Comparison of ENCODE assay signal across 9 mouse cellular contexts in the genomic region with DNA sequence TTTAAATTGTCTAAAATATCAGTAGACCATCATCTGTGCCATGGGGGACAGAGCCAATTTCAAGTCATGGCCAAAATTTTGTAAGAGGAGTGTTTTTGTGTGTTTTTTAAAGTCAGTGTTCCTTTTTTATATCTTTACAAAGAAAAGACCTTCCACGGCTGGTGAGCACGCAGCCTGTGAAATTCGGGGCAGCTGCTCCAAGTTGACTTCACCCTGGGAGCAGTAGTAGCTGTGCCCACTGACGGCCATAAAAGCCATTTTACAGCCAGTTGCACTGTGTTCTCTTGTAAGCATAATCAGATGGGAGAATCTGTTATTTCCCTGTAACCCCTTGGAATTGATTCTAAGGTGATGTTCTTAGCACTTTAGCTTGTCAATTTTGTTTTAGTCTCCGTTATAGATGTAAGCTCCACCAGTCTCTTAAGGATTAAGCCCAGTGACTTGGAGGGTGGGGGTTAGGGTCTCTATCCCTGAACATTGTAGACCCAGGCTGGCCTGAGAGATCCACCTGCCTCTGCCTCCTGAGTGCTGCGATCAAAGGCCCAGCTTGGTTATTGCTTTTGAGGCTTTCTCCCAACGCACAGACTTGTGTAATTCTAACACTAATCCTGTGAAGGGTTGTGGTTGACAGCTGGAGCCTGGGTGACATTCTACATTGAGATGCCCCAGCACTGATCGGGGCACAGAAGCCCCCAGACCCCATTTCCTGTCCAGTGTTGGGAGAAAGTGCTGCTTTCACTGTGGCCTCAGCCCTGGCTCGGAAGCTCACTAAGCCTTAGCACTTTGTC. TPM values are rescaled to one million over a fixed set of nuclear protein-coding genes. Genes with fewer than 3 reads are reported as not detected.
DNase-seq lines count a peak whose midpoint lies in the region; ATAC-seq and TF ChIP-seq lines count a peak whose summit lies in the region.
"Had no signal": no experiment of that assay in that cellular context is flagged by ENCODE, and none has a peak within 500 bp of the region (broad histone marks: within the 10 kb centered on the region; RNA-seq: fewer than 3 reads in every experiment).

No protein-coding gene starts in this region.

- WGBS in lung, postnatal 0 days, result 51% methylated on average over 9 of the region's 9 CpGs
- 81% methylated on average over 9 of the region's 9 CpGs for WGBS in heart, embryonic 10.5 days
- 81% methylated on average over 9 of the region's 9 CpGs for WGBS in limb, embryonic 11.5 days
- WGBS in stomach, embryonic 14.5 days, result 77% methylated on average over 9 of the region's 9 CpGs

- H3K9ac ChIP-seq in lung, postnatal 0 days (replicated peaks; ENCODE audit: low read depth), result peak overlapping the region; percentile 100
- H3K9ac ChIP-seq in limb, embryonic 11.5 days (ENCODE audit: low read length), result no peak overlapping the region
- H3K9ac ChIP-seq in stomach, embryonic 14.5 days (replicated peaks; ENCODE audit: low read depth, low read length), result no peak overlapping the region; the same call in 1 of the 2 replicates

- DNase-seq in lung, postnatal 0 days (ENCODE audit: low spot score), result no peak
- no peak for DNase-seq in lung, postnatal 4 days
- no peak for DNase-seq in heart, embryonic 10.5 days (ENCODE audit: low spot score)
- DNase-seq in limb, embryonic 11.5 days (ENCODE audit: low spot score), result no peak
- DNase-seq in testis, postnatal 10 days (ENCODE audit: low spot score), result no peak
- no peak for DNase-seq in layer of hippocampus, postnatal 25 days (ENCODE audit: extremely low spot score in 1 of 2, low spot score in 1 of 2)
- no peak for DNase-seq in spleen, postnatal 4 days (ENCODE audit: low spot score in 2 of 2)

- TF ChIP-seq CTCF in lung, postnatal 0 days (IDR thresholded peaks at IDR 0.05), result no peak

- peaks cover 29% of the 10 kb centered on the region for H3K36me3 ChIP-seq in lung, postnatal 0 days (ENCODE audit: insufficient read depth, low read length)
- H3K36me3 ChIP-seq in heart, embryonic 10.5 days, result peaks cover 28% of the 10 kb centered on the region
- peaks cover 8% of the 10 kb centered on the region for H3K36me3 ChIP-seq in limb, embryonic 11.5 days (ENCODE audit: control insufficient read depth, insufficient read depth, low read length)
- H3K36me3 ChIP-seq in stomach, embryonic 14.5 days (ENCODE audit: control insufficient read depth, insufficient read depth, low read length), result peaks cover 23% of the 10 kb centered on the region

- H3K27me3 ChIP-seq in lung, postnatal 0 days (replicated peaks; ENCODE audit: insufficient read depth, low read length), result no peaks in the 10 kb centered on the region
- H3K27me3 ChIP-seq in heart, embryonic 10.5 days (ENCODE audit: insufficient read depth, poor library complexity, severe bottlenecking), result no peaks in the 10 kb centered on the region
- H3K27me3 ChIP-seq in limb, embryonic 11.5 days (ENCODE audit: control insufficient read depth, insufficient read depth, low read length), result no peaks in the 10 kb centered on the region
- no peaks in the 10 kb centered on the region for H3K27me3 ChIP-seq in stomach, embryonic 14.5 days (ENCODE audit: control insufficient read depth, insufficient read depth, low read length)

- H3K4me2 ChIP-seq in lung, postnatal 0 days (replicated peaks; ENCODE audit: low read depth, low read length), result peak overlapping the region; percentile 62
- peak overlapping the region; percentile 75; the same call in 1 of the 2 replicates for H3K4me2 ChIP-seq in limb, embryonic 11.5 days (ENCODE audit: low read depth, severe bottlenecking)
- H3K4me2 ChIP-seq in stomach, embryonic 14.5 days (replicated peaks; ENCODE audit: low read depth, low read length), result peak overlapping the region; percentile 56

- H3K4me1 ChIP-seq in lung, postnatal 0 days (ENCODE audit: insufficient read depth, low read depth, low read length), result peaks cover 10% of the 10 kb centered on the region; the same call in 1 of the 2 replicates
- peaks cover 47% of the 10 kb centered on the region for H3K4me1 ChIP-seq in heart, embryonic 10.5 days
- peaks cover 22% of the 10 kb centered on the region; the same call in 1 of the 2 replicates for H3K4me1 ChIP-seq in limb, embryonic 11.5 days (ENCODE audit: control insufficient read depth, insufficient read depth, low read length)
- peaks cover 47% of the 10 kb centered on the region for H3K4me1 ChIP-seq in stomach, embryonic 14.5 days (ENCODE audit: control insufficient read depth, insufficient read depth, low read length)

- H3K9me3 ChIP-seq in lung, postnatal 0 days (ENCODE audit: low read length), result no peaks in the 10 kb centered on the region
- H3K9me3 ChIP-seq in heart, embryonic 10.5 days, result no peaks in the 10 kb centered on the region
- no peaks in the 10 kb centered on the region for H3K9me3 ChIP-seq in limb, embryonic 11.5 days (ENCODE audit: control insufficient read depth, low read length)
- no peaks in the 10 kb centered on the region for H3K9me3 ChIP-seq in stomach, embryonic 14.5 days (ENCODE audit: control insufficient read depth, low read depth, low read length)

- H3K4me3 ChIP-seq in lung, postnatal 0 days (ENCODE audit: low read depth, low read length), result peak overlapping the region; percentile 90
- H3K4me3 ChIP-seq in heart, embryonic 10.5 days, result peak overlapping the region; percentile 83
- H3K4me3 ChIP-seq in limb, embryonic 11.5 days (ENCODE audit: low read depth, low read length), result no peak overlapping the region
- H3K4me3 ChIP-seq in stomach, embryonic 14.5 days (ENCODE audit: low read depth, low read length), result peak overlapping the region; percentile 66

- peak overlapping the region; percentile 99 for H3K27ac ChIP-seq in lung, postnatal 0 days (ENCODE audit: low read length)
- peak overlapping the region; percentile 54; the same call in 1 of the 2 replicates for H3K27ac ChIP-seq in heart, embryonic 10.5 days
- no peak overlapping the region for H3K27ac ChIP-seq in limb, embryonic 11.5 days (replicated peaks; ENCODE audit: low read depth, low read length)
- peak overlapping the region; percentile 16; the same call in 1 of the 2 replicates for H3K27ac ChIP-seq in stomach, embryonic 14.5 days (ENCODE audit: low read length)

- peak; percentile 23 for TF ChIP-seq EP300 in lung, postnatal 0 days (IDR thresholded peaks at IDR 0.05)

- no peak for ATAC-seq in lung, postnatal 0 days
- no peak for ATAC-seq in limb, embryonic 11.5 days (ENCODE audit: insufficient number of reproducible peaks, low FRiP score, low TSS enrichment, low read depth)
- ATAC-seq in stomach, embryonic 14.5 days (ENCODE audit: insufficient number of reproducible peaks, insufficient read depth, low FRiP score, low read depth), result no peak

RNA-seq across cellular contexts. Expression of gene Txnip, which starts 3.3 kb away (rescaled TPM):
- polyA plus RNA-seq in lung, postnatal 0 days (2015; fragmentation: Nextera tagmentation; extraction: Ambion mirVana), result 468 and 502 TPM in 2 replicates
- 59.9 and 75.5 TPM in 2 replicates for polyA plus RNA-seq in heart, embryonic 10.5 days (2016; fragmentation: Nextera tagmentation; extraction: Ambion mirVana)
- 54.4 and 57.9 TPM in 2 replicates for polyA plus RNA-seq in limb, embryonic 11.5 days (2014; fragmentation: Nextera tagmentation; extraction: Ambion mirVana)
- polyA plus RNA-seq in stomach, embryonic 14.5 days (2014; fragmentation: Nextera tagmentation; extraction: Ambion mirVana), result 155 and 168 TPM in 2 replicates
- 10 to 100 TPM; 20.7 to 25.0 TPM for total RNA-seq in layer of hippocampus, postnatal 25 days (2021)

RNA-seq across cellular contexts. Expression of gene Gm16253, which starts 15.7 kb away (rescaled TPM):
- polyA plus RNA-seq in lung, postnatal 0 days (2015; fragmentation: Nextera tagmentation; extraction: Ambion mirVana), result 0.73 and 0.78 TPM in 2 replicates
- 0.88 and 2.8 TPM in 2 replicates for polyA plus RNA-seq in heart, embryonic 10.5 days (2016; fragmentation: Nextera tagmentation; extraction: Ambion mirVana)
- 0.69 and 1.0 TPM in 2 replicates for polyA plus RNA-seq in limb, embryonic 11.5 days (2014; fragmentation: Nextera tagmentation; extraction: Ambion mirVana)
- 0.69 and 1.9 TPM in 2 replicates for polyA plus RNA-seq in stomach, embryonic 14.5 days (2014; fragmentation: Nextera tagmentation; extraction: Ambion mirVana)
- total RNA-seq in layer of hippocampus, postnatal 25 days (2021), result not detected
- polyA plus RNA-seq: brain, embryonic 14.5 days had no signal

RNA-seq across cellular contexts. Expression of gene Polr3gl, which starts 32.9 kb away (rescaled TPM):
- 36.7 and 43.2 TPM in 2 replicates for polyA plus RNA-seq in lung, postnatal 0 days (2015; fragmentation: Nextera tagmentation; extraction: Ambion mirVana)
- 37.1 and 37.2 TPM in 2 replicates for polyA plus RNA-seq in heart, embryonic 10.5 days (2016; fragmentation: Nextera tagmentation; extraction: Ambion mirVana)
- polyA plus RNA-seq in limb, embryonic 11.5 days (2014; fragmentation: Nextera tagmentation; extraction: Ambion mirVana), result 18.8 and 22.8 TPM in 2 replicates
- polyA plus RNA-seq in stomach, embryonic 14.5 days (2014; fragmentation: Nextera tagmentation; extraction: Ambion mirVana), result 21.5 and 29.5 TPM in 2 replicates
- 10 to 100 TPM; 23.8 to 29.7 TPM for total RNA-seq in layer of hippocampus, postnatal 25 days (2021)

RNA-seq across cellular contexts. Expression of gene Ankrd34a, which starts 35.4 kb away (rescaled TPM):
- 0.18 and 0.37 TPM in 2 replicates for polyA plus RNA-seq in lung, postnatal 0 days (2015; fragmentation: Nextera tagmentation; extraction: Ambion mirVana)
- 6.8 and 10.4 TPM in 2 replicates for polyA plus RNA-seq in heart, embryonic 10.5 days (2016; fragmentation: Nextera tagmentation; extraction: Ambion mirVana)
- polyA plus RNA-seq in limb, embryonic 11.5 days (2014; fragmentation: Nextera tagmentation; extraction: Ambion mirVana), result 1.5 and 1.7 TPM in 2 replicates
- 2.9 and 3.4 TPM in 2 replicates for polyA plus RNA-seq in stomach, embryonic 14.5 days (2014; fragmentation: Nextera tagmentation; extraction: Ambion mirVana)
- total RNA-seq in layer of hippocampus, postnatal 25 days (2021), result 10 to 100 TPM; 50.9 to 62.3 TPM

RNA-seq across cellular contexts. Expression of gene Hfe2, which starts 36.1 kb away (rescaled TPM):
- polyA plus RNA-seq in lung, postnatal 0 days (2015; fragmentation: Nextera tagmentation; extraction: Ambion mirVana), result 0.27 and 0.35 TPM in 2 replicates
- 5.5 and 8.9 TPM in 2 replicates for polyA plus RNA-seq in heart, embryonic 10.5 days (2016; fragmentation: Nextera tagmentation; extraction: Ambion mirVana)
- 1.7 and 1.8 TPM in 2 replicates for polyA plus RNA-seq in limb, embryonic 11.5 days (2014; fragmentation: Nextera tagmentation; extraction: Ambion mirVana)
- polyA plus RNA-seq in stomach, embryonic 14.5 days (2014; fragmentation: Nextera tagmentation; extraction: Ambion mirVana), result 0.20 TPM in 1 of 2 replicates, not detected in the other
- total RNA-seq in layer of hippocampus, postnatal 25 days (2021), result under 1 TPM in 1 of 2 experiments, not detected in 1; 0.12 TPM
